Mouse (Mus musculus): Measurements from ENCODE around the gene Sorcs2.

- TF ChIP-seq POLR2A (IDR thresholded peaks at IDR 0.05; ENCODE audit: insufficient read depth, low read depth, low read length), result no peak
- TF ChIP-seq CTCF (IDR thresholded peaks at IDR 0.05; ENCODE audit: insufficient read depth, low read depth, low read length), result no peak
Measured at GRCm38 (mm10) chr5:36326057-36327010, 71.6 kb downstream of the Sorcs2 start.

Measured in olfactory bulb, adult 2 months (tissue).